Mouse (Mus musculus) intestine, embryonic 15.5 days (tissue): ENCODE data around the gene Ttyh3. TPM values are rescaled to one million over a fixed set of nuclear protein-coding genes. Genes with fewer than 3 reads are reported as not detected.

Experiments used
- ATAC-seq: fragments of 200-750 bp; cut with Nextera tagmentation; 2 replicates; pipeline ENCODE4 v1.8.0; 2017; ENCODE audit warnings: moderate TSS enrichment, moderate library complexity
- H3K27ac ChIP-seq: fragments of 300-500 bp; sonication (generic); 2 replicates; pipeline ENCODE4 v1.5.1; 2015; ENCODE audit warnings: mild to moderate bottlenecking, inconsistent platforms
- H3K27me3 ChIP-seq: fragments of 300-500 bp; sonication (generic); replicated peaks from 2 replicates; pipeline ENCODE4 v1.6.1; 2015; ENCODE audit warnings: inconsistent platforms
- H3K36me3 ChIP-seq: fragments of 300-500 bp; sonication (generic); 2 replicates; pipeline ENCODE4 v1.6.1; 2015; ENCODE audit warnings: inconsistent platforms
- H3K4me1 ChIP-seq: fragments of 300-500 bp; sonication (generic); replicated peaks from 2 replicates; pipeline ENCODE4 v1.6.1; 2015; ENCODE audit warnings: inconsistent platforms
- H3K4me2 ChIP-seq: fragments of 300-500 bp; sonication (generic); replicated peaks from 2 replicates; pipeline ENCODE4 v1.6.1; 2015; ENCODE audit warnings: mild to moderate bottlenecking, inconsistent platforms
- H3K4me3 ChIP-seq: fragments of 300-500 bp; sonication (generic); replicated peaks from 2 replicates; pipeline ENCODE4 v1.5.1; 2015; ENCODE audit warnings: inconsistent platforms
- H3K9ac ChIP-seq: fragments of 300-500 bp; sonication (generic); 2 replicates; pipeline ENCODE4 v1.6.1; 2015; ENCODE audit warnings: inconsistent platforms
- H3K9me3 ChIP-seq: fragments of 300-500 bp; sonication (generic); 2 replicates; pipeline ENCODE4 v1.6.1; 2016; ENCODE audit warnings: inconsistent platforms
- WGBS: fragments of 180-500 bp; shearing (Covaris S2); methylation state at CpG from one replicate; pipeline ENCODE4 v1.1.7; 2015; 5-methylcytosine and 5-hydroxymethylcytosine counted together
- polyA plus RNA-seq: library from polyadenylated mRNA; unstranded; fragments of >200 nt; fragmentation: Nextera tagmentation; extraction: Ambion mirVana; gene quantifications from 2 replicates; pipeline ENCODE4 v1.2.1, GENCODE M21; 2015

Gene Ttyh3
- polyA plus RNA-seq, 1 experiment from 2014 or later = 34.5 TPM

DNA sequence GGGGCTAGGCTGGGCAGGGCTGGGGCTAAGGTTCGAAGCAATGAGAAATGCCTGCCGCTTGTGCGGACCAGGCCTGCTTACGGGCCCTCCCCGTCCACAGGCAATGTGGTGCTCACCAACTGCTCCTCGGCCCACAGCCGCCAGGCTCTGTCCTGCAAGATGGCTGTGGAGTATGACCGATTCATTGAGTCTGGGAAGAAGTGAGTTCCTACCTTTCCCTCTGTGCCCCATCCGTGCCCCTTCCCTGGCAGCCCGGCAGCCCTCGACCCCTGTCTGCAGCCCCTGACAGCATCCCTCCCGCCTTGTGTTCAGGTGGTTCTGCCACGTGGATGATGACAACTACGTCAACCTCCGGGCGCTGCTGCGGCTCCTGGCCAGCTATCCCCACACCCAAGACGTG, 36.6 kb downstream of the Ttyh3 start:
- H3K27me3 ChIP-seq = peaks cover 6% of the 10 kb centered on the region; the same call in 1 of the 2 replicates
- 0 out of 2 replicates have a peak overlapping the region, but pooled peaks have one; percentile 31 for H3K9ac ChIP-seq
- peak overlapping the region; percentile 49 for H3K4me3 ChIP-seq
- H3K4me2 ChIP-seq = peak overlapping the region; percentile 83
- WGBS = 53% methylated on average over 18 of the region's 18 CpGs
- H3K9me3 ChIP-seq = no peaks in the 10 kb centered on the region
- H3K36me3 ChIP-seq = peaks cover 3% of the 10 kb centered on the region; the same call in 1 of the 2 replicates
- ATAC-seq = no peak
- peak overlapping the region; percentile 87 for H3K27ac ChIP-seq
- H3K4me1 ChIP-seq = peaks cover 57% of the 10 kb centered on the region

DNA sequence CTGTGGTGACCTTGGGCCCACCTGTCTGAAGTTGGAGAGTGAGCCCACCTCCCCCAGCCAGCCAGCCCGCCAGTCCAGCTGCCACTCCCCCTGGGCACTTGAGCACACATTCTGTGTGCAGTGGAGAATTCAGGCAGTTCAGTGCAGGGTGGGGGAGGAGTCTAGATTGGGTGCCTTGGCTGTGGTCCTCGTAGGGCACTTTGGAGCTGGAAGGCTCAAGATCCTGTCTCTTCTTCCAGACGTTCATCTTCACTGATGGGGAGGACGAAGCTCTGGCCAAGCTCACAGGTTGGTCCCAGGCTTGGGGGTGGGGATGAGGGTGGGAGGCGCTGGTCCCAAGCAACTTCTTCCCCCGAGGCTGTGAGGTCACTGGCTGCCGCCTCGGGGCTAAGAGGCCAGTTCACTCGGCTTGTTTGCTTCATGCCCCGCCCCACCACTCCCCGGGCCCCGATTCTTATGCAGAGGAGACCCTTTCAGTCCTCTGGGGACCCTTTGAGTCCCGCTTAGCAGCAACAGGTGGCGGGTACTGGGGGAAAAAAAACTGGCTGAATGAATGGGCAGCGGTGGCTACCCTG, 37.1 kb downstream of the Ttyh3 start:
- 18% methylated on average over 15 of the region's 15 CpGs for WGBS
- Histone ChIP-seq H3K36me3 (peaks cover 3% of the 10 kb centered on the region; the same call in 1 of the 2 replicates), H3K4me3 (peak overlapping the region; percentile 49), H3K4me2 (peak overlapping the region; percentile 83), H3K4me1 (peaks cover 58% of the 10 kb centered on the region), H3K9ac (0 out of 2 replicates have a peak overlapping the region, but pooled peaks have one; percentile 31), H3K27ac (peak overlapping the region; percentile 87), H3K27me3 (peaks cover 11% of the 10 kb centered on the region), H3K9me3 (no peaks in the 10 kb centered on the region)
- ATAC-seq = peak; percentile 54

DNA sequence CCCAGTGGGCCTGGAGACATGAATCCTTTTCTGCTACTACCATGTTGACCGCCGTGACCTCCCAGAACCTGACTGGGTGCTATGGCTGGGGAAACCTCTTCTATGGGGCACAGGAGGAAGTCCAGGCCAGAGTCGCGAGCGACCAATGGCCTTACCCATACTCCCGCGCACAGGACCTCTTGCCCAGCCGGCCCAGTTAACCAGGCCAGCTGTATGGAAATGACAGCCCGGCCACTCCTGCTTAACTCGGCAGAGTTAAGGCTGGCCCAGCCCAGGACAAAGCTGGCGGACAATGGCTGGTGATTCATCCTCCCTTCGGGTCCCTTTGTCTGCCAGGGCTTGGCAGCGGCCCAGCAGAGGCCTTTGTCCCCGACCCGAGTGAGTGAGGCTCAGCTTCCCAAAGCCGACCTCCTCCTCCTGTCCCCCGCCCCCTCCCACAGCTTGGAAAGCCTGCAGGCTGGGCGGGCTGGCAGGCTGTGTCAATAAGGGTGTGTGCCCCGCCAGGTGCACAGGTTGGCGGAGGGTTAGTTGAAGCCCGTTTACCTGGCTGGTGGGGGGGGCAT, 37.7 kb downstream of the Ttyh3 start:
- peaks cover 60% of the 10 kb centered on the region for H3K4me1 ChIP-seq
- peak overlapping the region; percentile 49 for H3K4me3 ChIP-seq
- peak overlapping the region; percentile 83 for H3K4me2 ChIP-seq

GRCm38 (mm10) chr5:140610273-140611011, 38.4 kb downstream of the Ttyh3 start:
- peaks cover 3% of the 10 kb centered on the region; the same call in 1 of the 2 replicates for H3K36me3 ChIP-seq
- H3K4me1 ChIP-seq = peaks cover 62% of the 10 kb centered on the region
- peak overlapping the region; percentile 83 for H3K4me2 ChIP-seq
- WGBS = 3% methylated on average over 30 of the region's 30 CpGs
- peaks cover 20% of the 10 kb centered on the region for H3K27me3 ChIP-seq
- H3K9me3 ChIP-seq = no peaks in the 10 kb centered on the region
- peak; percentile 39 for ATAC-seq
- H3K9ac ChIP-seq = peak overlapping the region; percentile 31
- peak overlapping the region; percentile 49 for H3K4me3 ChIP-seq
- H3K27ac ChIP-seq = peak overlapping the region; percentile 87

More for the DNA sequence above, 37.7 kb downstream of the Ttyh3 start:
- Histone ChIP-seq H3K27ac (peak overlapping the region; percentile 87), H3K36me3 (peaks cover 3% of the 10 kb centered on the region; the same call in 1 of the 2 replicates), H3K9ac (peak overlapping the region; percentile 31), H3K9me3 (no peaks in the 10 kb centered on the region), H3K27me3 (peaks cover 17% of the 10 kb centered on the region)
- 12% methylated on average over 21 of the region's 21 CpGs for WGBS
- ATAC-seq = peak; percentile 78

DNA sequence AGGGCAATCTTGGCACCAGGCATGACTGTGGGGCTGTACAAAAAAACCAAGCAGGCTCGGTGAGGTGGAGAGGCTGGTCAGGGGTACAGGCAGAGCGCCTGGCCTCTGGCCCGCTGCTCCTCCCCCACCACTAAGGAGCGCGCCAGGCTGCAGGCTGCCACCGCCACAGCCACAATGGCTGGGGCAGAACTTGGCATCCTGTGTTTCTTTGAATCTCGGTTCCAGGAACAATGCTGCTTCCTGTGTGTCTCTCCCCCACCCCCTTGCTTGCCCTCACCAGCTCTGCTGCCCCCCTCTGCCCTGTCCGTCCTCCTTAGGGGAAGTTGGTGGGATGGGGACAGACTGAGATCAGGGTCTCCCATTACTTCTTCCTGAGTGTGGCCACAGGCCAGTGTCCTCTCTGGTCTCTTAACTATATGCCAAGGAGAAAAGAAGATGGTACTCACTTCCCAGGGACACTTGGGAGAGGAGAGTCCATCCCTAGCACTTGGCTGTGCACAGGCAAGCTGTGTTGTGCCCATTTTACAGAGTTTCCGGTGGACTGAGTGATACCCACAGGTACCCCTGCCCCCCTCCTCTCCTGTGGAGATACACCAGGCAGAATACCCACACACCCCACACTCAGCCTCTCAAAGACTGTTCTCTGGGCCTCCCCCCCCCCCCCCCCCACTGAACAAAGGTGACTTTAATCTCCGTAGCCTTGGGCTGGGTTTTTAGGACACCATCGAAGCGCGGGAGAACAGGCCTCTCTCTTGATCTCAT, 39.1 kb downstream of the Ttyh3 start:
- H3K4me3 ChIP-seq = peak overlapping the region; percentile 49
- H3K36me3 ChIP-seq = peaks cover 3% of the 10 kb centered on the region; the same call in 1 of the 2 replicates
- H3K9ac ChIP-seq = 0 out of 2 replicates have a peak overlapping the region, but pooled peaks have one; percentile 31
- peak overlapping the region; percentile 83 for H3K4me2 ChIP-seq
- H3K4me1 ChIP-seq = peaks cover 62% of the 10 kb centered on the region
- ATAC-seq = no peak
- peaks cover 20% of the 10 kb centered on the region for H3K27me3 ChIP-seq
- no peaks in the 10 kb centered on the region for H3K9me3 ChIP-seq
- 30% methylated on average over 13 of the region's 13 CpGs for WGBS
- H3K27ac ChIP-seq = peak overlapping the region; percentile 87

GRCm38 (mm10) chr5:140608634-140609015, 40.2 kb downstream of the Ttyh3 start:
- Histone ChIP-seq H3K9me3 (no peaks in the 10 kb centered on the region), H3K36me3 (no peaks in the 10 kb centered on the region), H3K9ac (peak overlapping the region; percentile 45), H3K4me3 (peak overlapping the region; percentile 49), H3K27me3 (peaks cover 20% of the 10 kb centered on the region), H3K27ac (peak overlapping the region; percentile 87), H3K4me1 (peaks cover 60% of the 10 kb centered on the region), H3K4me2 (peak overlapping the region; percentile 83)
- ATAC-seq = no peak
- 8% methylated on average over 16 of the region's 16 CpGs for WGBS

- no peak for ATAC-seq
- Histone ChIP-seq H3K4me1 (peaks cover 59% of the 10 kb centered on the region), H3K9me3 (no peaks in the 10 kb centered on the region), H3K9ac (peak overlapping the region; percentile 45), H3K27me3 (peaks cover 20% of the 10 kb centered on the region), H3K4me2 (peak overlapping the region; percentile 83), H3K4me3 (peak overlapping the region; percentile 49), H3K36me3 (no peaks in the 10 kb centered on the region), H3K27ac (peak overlapping the region; percentile 87)
- 1% methylated on average over 17 of the region's 17 CpGs for WGBS
These were observed 40.8 kb downstream of the Ttyh3 start for GRCm38 (mm10) chr5:140607836-140608633.

DNA sequence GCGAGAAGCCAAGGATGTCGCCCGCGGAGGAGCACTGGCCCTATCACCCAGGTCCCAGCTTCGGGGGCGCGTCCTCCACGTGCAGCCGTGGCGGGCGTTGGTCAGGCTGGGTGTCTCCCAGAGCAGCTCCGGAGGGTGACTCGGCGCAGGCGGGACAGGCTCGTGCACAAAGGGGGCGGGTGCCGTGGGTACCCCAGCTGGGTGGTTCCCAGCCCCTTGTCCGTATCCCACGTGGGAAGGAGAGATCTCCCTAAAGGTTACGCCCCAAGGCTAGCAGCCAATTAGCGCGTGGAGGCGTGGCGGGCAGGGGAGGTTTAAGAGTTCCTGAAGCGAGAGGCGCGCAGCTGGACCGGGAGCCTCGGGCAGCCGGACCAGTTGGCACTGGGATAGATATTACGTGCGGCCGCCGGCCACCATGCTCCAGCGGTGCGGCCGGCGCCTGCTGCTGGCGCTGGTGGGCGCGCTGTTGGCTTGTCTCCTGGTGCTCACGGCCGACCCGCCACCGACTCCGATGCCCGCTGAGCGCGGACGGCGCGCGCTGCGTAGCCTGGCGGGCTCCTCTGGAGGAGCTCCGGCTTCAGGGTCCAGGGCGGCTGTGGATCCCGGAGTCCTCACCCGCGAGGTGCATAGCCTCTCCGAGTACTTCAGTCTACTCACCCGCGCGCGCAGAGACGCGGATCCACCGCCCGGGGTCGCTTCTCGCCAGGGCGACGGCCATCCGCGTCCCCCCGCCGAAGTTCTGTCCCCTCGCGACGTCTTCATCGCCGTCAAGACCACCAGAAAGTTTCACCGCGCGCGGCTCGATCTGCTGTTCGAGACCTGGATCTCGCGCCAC, 41.6 kb downstream of the Ttyh3 start, which contains the start of gene Lfng:
Gene Lfng, plus strand, starts transcription at position 320 of the 835 bp plus-strand sequence.
- H3K4me2 ChIP-seq = peak within 1 kb of the TSS; percentile 83
- no peaks in the 10 kb centered on the region for H3K9me3 ChIP-seq
- H3K27ac ChIP-seq = peak within 1 kb of the TSS; percentile 44
- H3K9ac ChIP-seq = peak within 1 kb of the TSS; percentile 45
- ATAC-seq = peak; percentile 62
- peak within 1 kb of the TSS; percentile 49 for H3K4me3 ChIP-seq
- no peaks in the 10 kb centered on the region for H3K36me3 ChIP-seq
- H3K27me3 ChIP-seq = peaks cover 20% of the 10 kb centered on the region
- peaks cover 52% of the 10 kb centered on the region for H3K4me1 ChIP-seq
- under 1% methylated on average over 91 of the region's 91 CpGs for WGBS

DNA sequence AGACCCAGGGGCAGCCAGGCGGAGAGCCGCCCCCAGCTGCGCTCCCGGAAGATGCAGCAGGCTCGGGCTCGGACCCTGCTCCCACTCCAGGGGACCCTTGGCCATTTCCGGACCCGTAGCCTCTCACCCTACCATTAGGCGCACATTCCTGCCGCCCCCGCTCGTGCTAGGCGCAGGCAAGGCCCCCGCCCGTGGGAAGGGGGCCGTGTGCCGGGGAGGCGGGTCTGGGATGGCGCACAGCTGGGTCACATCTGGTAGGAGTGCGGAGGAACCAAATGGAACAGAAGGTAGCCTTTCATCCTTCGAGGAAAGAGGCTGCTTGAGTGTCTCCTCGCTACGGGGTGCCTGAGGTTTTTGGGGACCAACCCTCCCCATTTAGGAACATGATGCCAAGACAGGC, 42.4 kb downstream of the Ttyh3 start:
- H3K36me3 ChIP-seq = no peaks in the 10 kb centered on the region
- H3K9ac ChIP-seq = peak overlapping the region; percentile 3; the same call in 1 of the 2 replicates
- H3K27me3 ChIP-seq = peaks cover 20% of the 10 kb centered on the region
- peak overlapping the region; percentile 20; the same call in 1 of the 2 replicates for H3K27ac ChIP-seq
- WGBS = 3% methylated on average over 23 of the region's 23 CpGs
- H3K9me3 ChIP-seq = no peaks in the 10 kb centered on the region
- H3K4me3 ChIP-seq = peak overlapping the region; percentile 49
- H3K4me1 ChIP-seq = peaks cover 44% of the 10 kb centered on the region
- ATAC-seq = no peak
- H3K4me2 ChIP-seq = peak overlapping the region; percentile 83

- no peak overlapping the region for H3K27ac ChIP-seq
- peaks cover 32% of the 10 kb centered on the region for H3K4me1 ChIP-seq
These were observed 43.6 kb downstream of the Ttyh3 start for GRCm38 (mm10) chr5:140605228-140605627.

More at GRCm38 (mm10) chr5:140605228-140605627, 43.6 kb downstream of the Ttyh3 start:
- H3K27me3 ChIP-seq = peaks cover 20% of the 10 kb centered on the region
- no peak overlapping the region for H3K4me3 ChIP-seq
- WGBS = 24% methylated on average over 3 of the region's 3 CpGs
- H3K9me3 ChIP-seq = no peaks in the 10 kb centered on the region
- no peak overlapping the region for H3K9ac ChIP-seq
- no peak for ATAC-seq
- H3K36me3 ChIP-seq = no peaks in the 10 kb centered on the region
- no peak overlapping the region for H3K4me2 ChIP-seq
